Mouse (Mus musculus): ENCODE results near the gene Cnnm2. TPM values are rescaled to one million over a fixed set of nuclear protein-coding genes. Genes with fewer than 3 reads are reported as not detected.

Gene Cnnm2
- 1 to 10 TPM; 6.2 to 7.3 TPM for total RNA-seq (2023)

GRCm38 (mm10) chr19:46761247-46761946 is at the start of gene Cnnm2:
Gene Cnnm2 (plus strand): TSS chr19:46761596.

Other genes starting within 250 kb of the Cnnm2 start
- 10 to 100 TPM; 14.3 to 17.5 TPM for gene Arl3, start 188.4 kb upstream of the Cnnm2 start, total RNA-seq (2023)
- gene Sfxn2, start 188.2 kb upstream of the Cnnm2 start, total RNA-seq (2023) = 10 to 100 TPM; 15.4 to 20.3 TPM
- 10 to 100 TPM; 57.2 to 63.3 TPM for gene Wbp1l, start 162.5 kb upstream of the Cnnm2 start, total RNA-seq (2023)
- not detected for gene Cyp17a1, start 88.4 kb upstream of the Cnnm2 start, total RNA-seq (2023)
- gene Borcs7, start 71.7 kb upstream of the Cnnm2 start, total RNA-seq (2023) = 1 to 10 TPM; 5.7 to 8.3 TPM
- 10 to 100 TPM; 23.3 to 23.5 TPM for gene As3mt, start 54.1 kb upstream of the Cnnm2 start, total RNA-seq (2023)